Mouse (Mus musculus): Measurements from ENCODE around the gene Dmd.
"Not testable (repeated sequence)": the region's sequence is repeated elsewhere in the genome, so short reads cannot be mapped to it uniquely, and the experiment has no call there.

Dmd gene

DNA sequence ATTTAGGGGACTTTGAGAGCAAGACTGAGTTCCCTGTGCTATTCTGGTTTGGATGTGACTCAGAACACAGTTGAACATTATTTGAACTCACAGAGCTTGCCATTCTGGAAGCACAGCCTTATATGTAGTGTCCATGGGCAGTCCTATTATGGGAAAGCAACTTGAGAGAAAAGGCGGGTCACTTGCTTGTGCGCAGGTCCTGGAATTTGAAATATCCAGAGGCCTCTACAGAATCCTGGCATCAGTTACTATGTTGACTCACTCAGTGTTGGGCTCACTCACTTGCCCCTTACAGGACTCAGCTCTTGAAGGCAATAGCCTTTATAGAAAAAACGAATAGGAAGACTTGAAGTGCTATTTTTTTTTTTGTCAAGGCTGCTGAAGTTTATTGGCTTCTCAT lies at the start of gene Dmd:
Gene Dmd (plus strand): TSS at position 241 of the 400 bp plus-strand sequence.
- no peak for DNase-seq (ENCODE audit: low spot score in 2 of 2)

DNA sequence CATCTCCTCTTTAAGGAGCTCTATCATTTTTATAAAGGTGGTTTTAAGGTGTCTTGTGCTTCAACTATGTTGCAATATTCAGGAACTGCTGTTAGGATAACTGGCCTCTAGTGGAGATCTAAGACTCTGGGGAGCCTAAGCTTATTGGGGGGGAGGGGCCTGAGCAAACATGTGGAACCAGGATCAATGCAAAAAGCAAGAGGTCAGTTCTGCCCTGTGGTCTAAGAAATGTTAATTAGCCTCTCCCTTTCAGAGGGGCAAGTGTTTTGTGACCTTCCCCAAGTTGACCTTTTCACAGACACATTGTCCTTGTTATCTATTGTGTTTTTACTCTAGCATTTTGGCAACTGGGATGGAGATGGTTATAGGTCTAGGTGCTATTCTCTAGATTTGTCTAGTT lies 47.2 kb upstream of the Dmd start:
- no peak for DNase-seq (ENCODE audit: low spot score in 2 of 2)

DNA sequence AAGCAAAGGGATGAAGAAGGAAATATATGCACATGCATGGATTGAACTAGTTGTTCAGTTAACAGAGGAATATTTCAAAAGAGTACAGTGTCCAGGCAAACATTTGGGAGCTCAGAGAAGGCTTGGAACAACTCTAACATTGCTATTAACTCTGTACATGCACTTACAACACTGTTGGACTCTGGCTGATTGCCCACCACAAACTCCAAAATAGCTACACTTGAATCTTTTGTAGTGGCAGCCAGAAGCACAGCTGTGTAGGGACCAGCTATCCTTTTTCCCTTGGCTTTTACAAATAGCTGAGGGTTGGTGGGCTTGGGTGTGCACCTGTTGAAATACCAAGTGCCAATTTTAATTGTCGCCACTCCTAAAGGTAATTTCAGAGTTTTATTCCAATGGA lies 39.0 kb downstream of the Dmd start:
- DNase-seq (ENCODE audit: low spot score in 2 of 2) = no peak

DNA sequence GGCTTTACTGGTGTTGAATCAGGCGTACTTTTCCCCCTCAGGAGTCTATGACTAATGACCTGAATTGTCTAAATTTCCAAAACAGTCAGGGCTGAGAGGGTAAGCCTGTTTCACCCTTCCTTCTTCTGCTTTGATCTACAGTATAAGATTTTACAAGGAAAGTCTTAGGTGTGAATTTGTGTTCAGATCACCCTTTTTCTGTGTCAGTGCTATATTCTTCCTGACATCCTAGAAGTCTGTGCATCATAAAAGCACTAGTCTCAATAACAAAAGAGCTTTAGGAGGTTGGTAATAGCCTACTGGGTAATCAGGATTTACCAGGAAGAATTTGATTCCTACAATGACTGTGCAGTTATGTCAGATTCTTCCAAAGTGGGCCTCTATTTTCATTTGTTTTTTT lies 101.5 kb downstream of the Dmd start:
- DNase-seq (ENCODE audit: low spot score in 2 of 2) = no peak

DNA sequence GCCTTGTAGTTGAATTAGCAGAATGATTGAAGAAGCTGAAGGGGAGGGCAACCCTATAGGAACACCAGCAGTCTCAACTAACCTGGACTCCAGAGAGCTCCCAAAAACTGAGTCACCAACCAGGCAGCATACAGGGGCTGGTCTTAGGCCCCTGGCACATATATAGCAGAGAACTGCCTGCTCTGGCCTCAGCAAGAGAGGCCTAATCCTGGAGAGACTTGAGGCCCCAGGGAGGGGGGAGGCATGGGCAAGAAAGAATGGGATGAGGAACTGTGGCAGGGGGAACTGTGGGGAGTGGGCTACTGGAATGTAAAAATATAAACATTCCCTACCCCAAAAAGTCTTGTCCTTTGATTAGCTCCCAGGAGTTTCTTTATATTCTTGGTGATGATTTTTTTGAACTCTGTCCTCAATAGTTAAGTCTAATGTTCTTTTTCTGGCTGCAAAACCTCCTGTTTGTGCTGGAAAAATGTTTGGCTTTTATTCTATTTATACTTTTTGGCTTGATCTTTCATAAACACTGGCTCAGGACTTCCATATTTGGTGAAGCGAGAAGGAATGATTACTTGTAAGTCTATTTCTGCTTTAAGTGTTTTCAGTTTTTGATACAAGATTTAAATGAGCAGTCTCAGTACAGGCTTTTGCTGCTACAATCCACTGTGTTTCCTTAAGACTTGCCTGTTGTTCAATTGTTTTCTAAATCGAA lies 167.7 kb downstream of the Dmd start:
- DNase-seq (ENCODE audit: low spot score in 2 of 2) = no peak

DNA sequence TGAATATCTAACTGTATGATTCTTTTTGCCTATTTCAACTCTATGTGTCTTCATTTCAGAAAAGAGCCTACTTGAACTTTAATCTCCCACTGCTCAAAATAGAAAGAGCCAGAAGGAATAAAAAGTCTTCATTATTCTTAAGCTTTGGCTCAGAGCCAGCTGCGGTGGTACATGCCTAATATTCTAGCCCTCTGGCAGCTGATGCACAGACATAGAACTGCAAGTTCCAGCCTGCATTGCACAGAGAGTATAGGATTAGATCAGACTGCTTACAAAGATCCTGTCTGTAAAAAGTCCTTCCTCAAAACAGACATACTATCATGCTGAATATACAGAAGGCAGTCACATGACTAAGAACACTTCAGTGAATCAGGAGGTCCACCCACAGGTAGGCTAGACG lies 168.5 kb downstream of the Dmd start:
- no peak for DNase-seq (ENCODE audit: low spot score in 2 of 2)

DNA sequence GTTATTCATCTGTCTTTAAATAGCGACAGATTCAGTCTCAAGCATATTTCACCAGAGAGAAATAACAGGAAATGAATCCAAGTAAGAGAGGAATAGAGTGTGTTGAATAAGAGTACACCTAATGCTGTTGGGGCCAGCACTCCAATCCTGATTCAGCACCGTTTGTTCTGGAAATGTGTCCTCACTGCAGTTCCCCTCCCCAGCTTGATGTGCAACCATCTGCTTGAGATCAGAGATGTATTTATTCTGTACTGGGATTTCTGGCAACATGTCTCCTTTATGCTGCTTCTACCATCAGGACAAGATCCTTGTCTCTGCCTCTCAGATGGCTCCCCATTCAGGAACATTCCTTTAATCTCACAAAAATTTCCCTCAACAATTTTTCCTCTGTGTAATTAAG lies 271.9 kb downstream of the Dmd start:
- DNase-seq (ENCODE audit: low spot score in 2 of 2) = peak; percentile 21 to 28

DNA sequence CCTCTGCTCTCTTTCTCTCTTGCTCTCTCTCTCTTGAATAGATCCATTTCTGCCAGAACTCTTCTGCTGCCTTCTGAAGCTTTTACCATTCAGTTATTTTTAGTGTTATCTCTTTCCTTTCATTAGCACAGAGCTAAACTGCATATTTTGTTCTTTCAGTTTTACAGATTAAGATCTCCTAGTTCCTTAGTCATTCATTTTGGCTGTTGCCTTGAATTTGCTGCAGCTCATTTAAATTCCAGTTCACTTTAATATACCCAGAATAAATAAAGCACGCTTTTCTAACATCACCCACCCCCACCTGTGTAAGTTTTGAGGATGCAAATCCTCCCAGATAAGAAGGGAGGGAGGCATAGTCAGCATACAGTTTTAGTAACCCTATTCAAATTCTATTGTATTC lies 272.4 kb downstream of the Dmd start:
- no peak for DNase-seq (ENCODE audit: low spot score in 2 of 2)

DNA sequence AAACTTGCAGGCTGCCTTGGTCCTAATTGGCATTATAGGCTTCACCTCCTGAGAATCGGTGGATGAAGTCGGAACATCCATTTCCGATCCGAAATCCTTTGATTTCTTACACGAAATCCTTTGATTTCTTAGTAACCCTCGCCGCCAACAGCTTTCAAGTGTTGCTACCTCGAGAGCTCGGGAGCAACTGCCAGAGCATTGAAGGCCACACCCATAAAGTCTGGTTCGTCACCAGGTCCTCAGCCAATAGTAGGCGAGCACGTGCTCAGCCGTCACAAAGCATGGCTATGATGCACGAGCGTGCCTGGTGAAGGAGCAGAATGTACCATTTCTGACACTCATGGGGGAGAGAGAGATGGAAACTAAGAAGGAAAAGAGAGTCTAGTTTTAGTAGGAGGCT lies 538.9 kb downstream of the Dmd start, which contains the start of gene Tsga8:
Gene Tsga8 (minus strand): TSS at position 327 of the 400 bp plus-strand sequence.
- DNase-seq (ENCODE audit: low spot score in 2 of 2) = no peak

DNA sequence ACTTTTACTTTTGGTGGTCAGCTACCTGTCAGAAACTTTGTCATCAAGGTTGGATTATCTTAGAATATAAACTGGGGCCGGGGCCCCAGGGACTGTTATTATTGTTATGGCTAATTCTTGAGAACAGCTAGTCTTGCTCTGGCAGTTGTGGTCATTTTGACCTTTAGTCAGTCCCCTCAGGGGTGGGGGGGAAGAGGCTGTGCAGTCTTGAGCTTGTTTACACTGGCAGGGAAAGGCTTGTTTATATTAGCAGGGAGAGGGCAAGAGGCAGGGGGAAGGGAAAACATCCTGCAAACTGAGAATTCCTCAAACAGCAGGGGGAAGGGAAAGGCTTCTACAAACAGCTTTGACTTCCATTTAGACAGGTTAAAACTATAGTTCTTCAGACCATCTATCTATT lies 726.3 kb downstream of the Dmd start:
- DNase-seq (ENCODE audit: low spot score in 2 of 2) = no peak

DNA sequence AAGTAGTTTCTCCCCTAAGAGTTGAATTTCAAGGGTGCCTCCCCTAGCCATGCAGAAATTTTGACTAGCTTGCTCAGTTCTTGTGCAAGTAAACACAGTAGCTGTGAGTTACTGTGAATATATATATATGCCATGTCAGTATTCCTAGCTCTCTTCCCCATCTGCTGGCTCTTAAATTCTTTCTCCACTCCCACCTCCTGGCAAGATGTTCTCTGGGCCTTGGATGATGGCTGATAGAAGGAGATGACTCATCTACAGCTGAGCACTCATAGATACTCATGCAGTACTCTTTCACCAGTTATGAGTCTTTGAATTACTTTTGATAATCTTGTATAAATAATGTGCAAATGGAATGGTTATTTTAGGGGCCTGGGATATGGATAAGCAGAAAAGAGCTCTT lies 737.9 kb downstream of the Dmd start:
- DNase-seq (ENCODE audit: low spot score in 2 of 2) = peak in 1 of 2 experiments; percentile 23

DNA sequence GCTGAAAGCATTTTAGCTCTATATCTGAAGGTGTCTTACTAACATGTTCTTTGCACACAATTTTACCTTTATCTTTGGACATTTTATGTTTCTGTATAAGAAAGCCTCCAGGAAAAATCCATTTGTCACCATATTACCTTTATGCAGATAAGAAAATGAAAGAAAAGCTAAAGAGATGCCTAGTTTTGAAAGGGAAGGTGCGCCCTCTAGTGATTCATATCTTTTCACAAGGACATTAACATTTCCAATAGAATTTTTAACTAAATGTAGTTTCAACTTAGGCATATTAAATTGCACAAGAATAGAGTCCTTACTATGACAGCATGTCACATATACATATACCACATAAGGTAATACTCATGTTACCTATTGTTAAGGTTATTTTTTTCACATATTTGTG lies 791.9 kb downstream of the Dmd start:
- no peak for DNase-seq (ENCODE audit: low spot score in 2 of 2)

DNA sequence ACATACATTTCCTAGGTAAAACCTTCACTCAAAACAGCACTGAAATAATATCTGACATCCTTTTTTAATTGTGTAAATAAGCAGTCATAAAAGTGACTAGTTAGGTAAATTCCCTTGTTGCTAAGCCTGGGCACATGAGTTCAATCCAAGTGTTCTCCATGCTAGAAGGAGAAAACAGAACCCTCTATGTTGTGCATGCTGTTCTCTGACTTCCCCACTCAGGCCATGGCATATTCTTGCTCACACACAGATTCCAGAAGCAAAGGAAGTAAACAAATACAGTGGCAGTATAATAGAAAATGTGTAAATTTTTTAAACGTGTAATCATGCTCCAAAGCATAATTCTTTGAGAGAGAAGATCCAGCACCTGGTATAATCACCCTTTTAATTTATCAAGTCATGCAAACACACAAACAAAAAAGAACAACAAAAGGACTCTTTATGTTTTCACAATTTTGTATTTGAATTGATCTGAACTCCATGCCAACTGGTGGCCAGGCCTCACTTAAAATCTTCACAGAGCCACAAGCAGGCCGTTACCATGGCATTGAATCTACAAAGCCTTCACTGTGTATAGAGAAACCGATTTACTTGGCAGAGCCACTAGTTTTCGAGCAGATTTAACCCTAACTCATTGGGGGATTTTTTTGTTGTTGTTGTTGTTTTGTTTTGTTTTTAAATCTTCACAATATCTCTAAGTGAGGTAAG lies 797.8 kb downstream of the Dmd start:
- DNase-seq (ENCODE audit: low spot score in 2 of 2) = peak; percentile 27 to 36

DNA sequence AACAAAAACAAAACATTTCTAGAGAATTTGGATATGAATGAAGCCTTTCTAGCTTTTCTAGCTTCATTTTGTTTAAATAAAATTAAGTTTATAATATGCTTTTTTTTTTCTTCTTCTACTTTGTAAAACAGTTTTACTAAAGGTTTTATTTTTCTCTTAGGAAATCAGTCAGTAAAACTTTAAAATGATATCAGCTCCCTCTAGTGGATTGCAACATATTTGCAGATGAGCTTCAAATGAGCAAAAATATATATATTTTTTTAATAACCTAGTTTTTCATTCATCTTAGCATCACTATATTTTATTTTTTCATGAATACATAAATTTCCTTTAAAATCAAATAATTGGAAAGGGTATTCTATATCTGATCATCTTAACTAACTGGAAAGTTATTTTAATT lies 838.7 kb downstream of the Dmd start:
- DNase-seq (ENCODE audit: low spot score in 2 of 2) = no peak

DNA sequence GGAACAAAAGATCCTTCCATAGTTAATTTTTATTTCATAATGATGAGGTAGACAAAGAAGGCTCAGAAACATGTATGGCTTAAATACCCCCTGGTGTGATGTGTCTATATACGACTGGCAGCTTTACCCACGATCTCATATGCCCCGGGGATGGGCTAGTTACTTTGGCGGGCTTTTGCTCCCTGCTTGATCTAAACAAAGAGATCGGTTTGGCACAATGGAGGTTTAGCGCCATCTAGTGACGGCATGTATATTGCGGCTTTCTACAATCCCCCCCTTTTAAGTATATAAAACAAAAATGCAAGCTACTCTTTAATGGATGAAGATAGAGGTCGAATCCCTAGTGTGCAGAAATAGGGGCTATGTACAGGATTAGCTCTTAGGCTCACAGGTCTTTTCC lies 918.8 kb downstream of the Dmd start:
- not testable (repeated sequence) for DNase-seq (ENCODE audit: low spot score in 2 of 2)

DNA sequence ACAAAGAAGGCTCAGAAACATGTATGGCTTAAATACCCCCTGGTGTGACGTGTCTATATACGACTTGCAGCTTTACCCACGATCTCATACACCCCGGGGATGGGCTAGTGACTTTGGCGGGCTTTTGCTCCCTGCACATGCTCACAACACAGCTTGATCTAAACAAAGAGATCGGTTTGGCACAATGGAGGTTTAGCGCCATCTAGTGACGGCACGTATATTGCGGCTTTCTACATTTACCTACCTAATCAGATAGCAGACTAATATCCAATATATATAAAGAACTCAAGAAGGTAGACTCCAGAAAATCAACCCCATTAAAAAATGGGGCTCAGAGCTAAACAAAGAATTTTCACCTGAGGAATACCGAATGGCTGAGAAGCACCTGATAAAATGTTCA lies 926.7 kb downstream of the Dmd start:
- DNase-seq (ENCODE audit: low spot score in 2 of 2) = peak; percentile 23 to 29

DNA sequence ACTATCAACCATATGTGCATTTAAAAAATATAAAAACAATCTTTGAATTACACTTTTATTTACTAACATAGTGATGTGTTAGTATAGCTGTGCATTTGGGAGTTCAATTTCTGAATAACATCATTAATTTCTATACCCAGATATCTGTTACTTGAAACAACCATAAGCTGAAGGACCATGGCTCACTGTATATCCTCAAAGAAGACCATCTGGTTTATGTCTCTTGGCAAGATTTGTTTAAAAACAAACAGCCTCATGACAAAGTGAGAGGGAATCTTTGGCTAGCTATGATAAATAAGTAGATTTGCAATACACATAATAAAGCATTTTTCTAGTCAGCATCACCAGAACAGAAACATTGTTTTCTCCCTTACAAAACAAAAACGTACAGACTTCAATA lies 1027.2 kb downstream of the Dmd start:
- DNase-seq (ENCODE audit: low spot score in 2 of 2) = no peak

DNA sequence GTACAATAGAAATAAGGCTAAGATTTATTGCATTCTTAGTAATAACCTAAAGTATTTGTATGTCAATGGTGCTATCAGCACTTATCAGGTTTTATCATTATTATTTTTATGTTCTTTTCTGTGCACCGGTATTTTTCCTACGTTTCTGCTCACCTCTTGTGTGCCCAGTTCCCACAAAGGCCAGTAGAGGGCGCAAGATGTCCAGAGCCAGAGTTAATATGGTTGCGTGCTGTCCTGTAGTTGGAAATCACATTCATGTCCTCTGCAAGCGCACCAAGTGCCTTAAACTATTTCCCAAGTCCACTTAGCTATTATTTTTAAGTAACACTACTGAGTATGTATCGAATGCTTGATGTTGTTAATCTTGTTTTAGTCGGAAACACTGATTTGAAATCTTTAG lies 1052.6 kb downstream of the Dmd start:
- DNase-seq (ENCODE audit: low spot score in 2 of 2) = peak; percentile 33 to 53

DNA sequence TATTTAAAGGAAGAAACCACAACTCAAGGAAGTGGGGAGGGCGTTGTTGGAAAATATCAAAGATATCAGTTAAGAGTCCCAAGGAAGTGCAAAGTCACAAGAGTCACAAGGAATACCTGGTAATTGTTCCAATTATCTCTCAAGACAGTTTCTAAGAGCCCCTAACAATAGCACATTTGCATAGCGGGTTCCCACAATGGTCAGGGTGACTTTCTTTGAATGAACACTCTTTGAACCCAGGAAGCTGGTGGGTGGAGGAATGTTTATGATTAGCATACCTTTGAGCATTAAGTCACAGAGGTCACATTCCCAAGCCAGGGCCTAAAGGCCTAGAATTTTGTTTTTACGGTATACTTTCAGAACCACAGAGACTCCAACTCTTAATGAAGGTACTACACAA lies 1113.8 kb downstream of the Dmd start:
- DNase-seq (ENCODE audit: low spot score in 2 of 2) = not testable (repeated sequence)

DNA sequence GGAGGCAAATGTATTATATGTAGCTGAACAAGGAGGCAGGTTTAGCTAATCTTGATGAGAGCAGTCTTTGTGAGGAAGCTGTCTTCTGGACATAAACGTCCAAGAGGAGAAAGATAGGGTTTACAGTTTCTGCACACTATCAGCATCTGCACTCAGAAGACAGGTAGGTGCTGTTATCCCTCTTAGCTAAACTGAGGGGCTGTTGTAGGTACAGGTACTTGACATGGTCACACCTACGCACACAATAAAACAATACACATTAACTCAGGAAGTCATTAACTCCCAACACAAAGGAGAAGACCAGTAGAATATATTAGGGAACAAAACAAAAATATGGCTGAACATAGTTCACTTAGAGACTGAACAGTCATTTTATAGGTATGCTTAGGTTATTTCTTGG lies 1217.2 kb downstream of the Dmd start:
- no peak for DNase-seq (ENCODE audit: low spot score in 2 of 2)

DNA sequence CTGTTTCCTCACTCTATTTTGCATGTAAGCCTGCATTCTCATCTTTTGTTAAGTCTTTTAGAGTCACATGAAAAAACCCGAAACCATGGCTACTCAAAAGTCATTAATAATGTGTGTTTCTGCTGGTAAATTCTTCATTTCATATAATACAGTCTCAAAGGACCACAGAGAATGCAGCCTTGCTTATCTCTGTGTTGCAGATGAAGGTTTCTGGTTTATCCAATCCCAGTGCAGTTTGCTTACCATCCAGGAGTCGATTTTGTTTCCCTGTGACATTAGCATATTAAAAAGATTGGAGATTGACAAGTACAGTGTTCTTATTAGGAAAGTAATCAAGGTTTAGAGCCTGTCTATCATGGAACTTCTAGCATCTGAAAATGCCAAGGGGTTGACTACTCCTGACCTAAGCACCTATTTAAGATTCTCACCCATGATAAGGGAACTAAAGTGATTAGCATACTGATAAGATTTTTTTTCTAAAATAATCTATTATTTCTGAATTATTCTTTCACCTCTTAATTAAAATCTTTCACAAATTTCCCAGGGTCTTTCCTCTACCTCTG lies 1292.7 kb downstream of the Dmd start:
- no peak for DNase-seq (ENCODE audit: low spot score in 2 of 2)

DNA sequence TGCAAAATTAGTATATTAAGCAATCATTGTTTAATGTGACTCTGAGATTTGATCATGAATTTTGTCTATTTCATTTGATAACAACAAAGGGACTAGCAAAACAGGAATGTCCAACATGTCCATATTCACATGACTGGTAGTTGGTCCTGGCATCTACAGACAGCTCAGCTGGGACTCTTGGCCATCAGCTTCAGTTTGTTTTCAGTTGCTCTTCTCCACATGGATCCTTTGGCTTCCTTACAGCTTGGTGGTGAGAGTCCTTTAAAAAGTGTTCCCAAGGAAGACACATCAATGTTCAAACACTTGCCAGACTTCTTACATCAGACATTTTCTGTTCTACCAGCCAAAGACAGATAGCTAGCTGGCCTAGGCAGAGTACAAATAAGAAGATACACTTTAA lies 1381.9 kb downstream of the Dmd start:
- no peak for DNase-seq (ENCODE audit: low spot score in 2 of 2)

DNA sequence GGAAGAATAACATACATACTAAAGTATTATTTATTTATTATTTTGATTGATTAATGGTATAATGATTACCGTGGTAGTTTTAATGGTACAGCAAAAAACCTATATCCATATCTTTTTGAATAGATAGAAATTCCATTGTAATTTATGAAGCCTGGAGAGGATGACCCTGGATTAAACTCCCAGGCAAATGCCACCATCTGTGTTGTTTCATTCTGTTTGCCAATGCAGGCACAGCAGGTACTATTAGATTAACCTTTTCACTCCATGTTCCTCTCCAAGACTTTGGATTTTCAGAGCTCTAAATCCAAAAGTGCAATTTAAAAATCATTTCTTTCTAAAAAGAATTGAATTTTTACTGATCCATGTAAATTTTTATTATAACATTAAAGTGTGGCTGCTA lies 1383.5 kb downstream of the Dmd start:
- DNase-seq (ENCODE audit: low spot score in 2 of 2) = no peak
